Mouse (Mus musculus) kidney, embryonic 16.5 days (tissue): ENCODE data around the gene Olfr251. TPM values are rescaled to one million over a fixed set of nuclear protein-coding genes. Genes with fewer than 3 reads are reported as not detected.

Experiments
- polyA plus RNA-seq: library from polyadenylated mRNA; unstranded; fragments of >200 nt; fragmentation: Nextera tagmentation; extraction: Ambion mirVana; gene quantifications from 2 replicates; pipeline ENCODE4 v1.2.1, GENCODE M21; 2015

Olfr251 gene
- polyA plus RNA-seq, 1 experiment from 2014 or later: not detected

Other genes with a start within 250 kb of the Olfr251 start
- gene Olfr890, start 234.6 kb upstream of the Olfr251 start, polyA plus RNA-seq: not detected in 2 replicates
- gene Olfr891, start 196.3 kb upstream of the Olfr251 start, polyA plus RNA-seq: not detected in 2 replicates
- not detected in 2 replicates for gene Olfr893, start 168.7 kb upstream of the Olfr251 start, polyA plus RNA-seq
- not detected in 2 replicates for gene Olfr894, start 159.0 kb upstream of the Olfr251 start, polyA plus RNA-seq
- gene Olfr143, start 124.3 kb upstream of the Olfr251 start, polyA plus RNA-seq: not detected in 2 replicates
- gene Olfr895, start 109.2 kb upstream of the Olfr251 start, polyA plus RNA-seq: not detected in 2 replicates
- gene Olfr896-ps1, start 86.0 kb upstream of the Olfr251 start, polyA plus RNA-seq: not detected in 2 replicates
- not detected in 2 replicates for gene Olfr25, start 48.0 kb upstream of the Olfr251 start, polyA plus RNA-seq
- gene Olfr898, start 28.7 kb upstream of the Olfr251 start, polyA plus RNA-seq: not detected in 2 replicates
- not detected in 2 replicates for gene Olfr250, start 10.2 kb upstream of the Olfr251 start, polyA plus RNA-seq
- gene Olfr147, start 24.6 kb downstream of the Olfr251 start, polyA plus RNA-seq: not detected in 2 replicates
- not detected in 2 replicates for gene Olfr901, start 52.4 kb downstream of the Olfr251 start, polyA plus RNA-seq
- gene Olfr902, start 70.6 kb downstream of the Olfr251 start, polyA plus RNA-seq: not detected in 2 replicates
- gene Olfr904, start 86.1 kb downstream of the Olfr251 start, polyA plus RNA-seq: not detected in 2 replicates
- not detected in 2 replicates for gene Olfr905, start 94.0 kb downstream of the Olfr251 start, polyA plus RNA-seq
- gene Olfr906, start 110.0 kb downstream of the Olfr251 start, polyA plus RNA-seq: not detected in 2 replicates
- gene Olfr907, start 118.7 kb downstream of the Olfr251 start, polyA plus RNA-seq: not detected in 2 replicates
- gene Olfr911-ps1, start 144.5 kb downstream of the Olfr251 start, polyA plus RNA-seq: not detected in 2 replicates
- not detected in 2 replicates for gene Olfr910, start 160.8 kb downstream of the Olfr251 start, polyA plus RNA-seq
- gene Olfr912, start 203.1 kb downstream of the Olfr251 start, polyA plus RNA-seq: not detected in 2 replicates
- not detected in 2 replicates for gene Olfr913, start 215.7 kb downstream of the Olfr251 start, polyA plus RNA-seq
- not detected in 2 replicates for gene Olfr914, start 228.0 kb downstream of the Olfr251 start, polyA plus RNA-seq